Mouse (Mus musculus) liver, embryonic 14.5 days (tissue): ENCODE data around the gene Rgs2. TPM values are rescaled to one million over a fixed set of nuclear protein-coding genes. Genes with fewer than 3 reads are reported as not detected.
A peak's percentile ranks its signal among the peaks of the same experiment; 100 is the strongest.

Source experiments
- ATAC-seq: fragments of 200-750 bp; cut with Nextera tagmentation; 2 replicates; pipeline ENCODE4 v1.8.0; 2017; ENCODE audit warnings: moderate number of reproducible peaks, mild to moderate bottlenecking, moderate library complexity; ENCODE audit not compliant: insufficient read depth
- DNase-seq, 3 experiments: peaks; one replicate each; pipeline ENCODE4 v3.0.0-alpha.2; 2012 to 2013; ENCODE audit warnings: low read depth in 3 of 3, low spot score in 3 of 3
- H3K27ac ChIP-seq: fragments of 300-500 bp; sonication (generic); 2 replicates; pipeline ENCODE4 v1.5.1; 2014; ENCODE audit warnings: moderate library complexity, mild to moderate bottlenecking, control low read depth, inconsistent platforms
- H3K27me3 ChIP-seq: fragments of 300-500 bp; sonication (generic); 2 replicates; pipeline ENCODE4 v1.6.1; 2014; ENCODE audit warnings: mild to moderate bottlenecking, low read length, moderate library complexity; ENCODE audit not compliant: control insufficient read depth, insufficient read depth
- H3K36me3 ChIP-seq: fragments of 300-500 bp; sonication (generic); replicated peaks from 2 replicates; pipeline ENCODE4 v1.6.1; 2014; ENCODE audit warnings: low read depth; ENCODE audit not compliant: control insufficient read depth, insufficient read depth
- H3K4me1 ChIP-seq, 2 experiments: fragments of 200-500 bp in 1 of 2; fragments of 300-500 bp in 1 of 2; sonication (generic) in 1 of 2; replicated peaks; 2 replicates each; pipeline ENCODE4 v1.6.1; 2012 to 2014; ENCODE audit warnings: antibody characterized with exemption in 1 of 2, inconsistent platforms in 1 of 2, low read length in 1 of 2; ENCODE audit not compliant: control insufficient read depth in 2 of 2, insufficient read depth in 2 of 2
- H3K4me2 ChIP-seq: fragments of 300-500 bp; sonication (generic); 2 replicates; pipeline ENCODE4 v1.6.1; 2014; ENCODE audit warnings: low read depth, mild to moderate bottlenecking, control low read depth, moderate library complexity
- H3K4me3 ChIP-seq, 2 experiments: fragments of 200-500 bp in 1 of 2; fragments of 300-500 bp in 1 of 2; sonication (generic) in 1 of 2; 2 replicates each; pipeline ENCODE4 v1.5.1; 2012 to 2014; ENCODE audit warnings: low read depth in 2 of 2, low read length in 2 of 2, mild to moderate bottlenecking in 2 of 2, control low read depth in 1 of 2, inconsistent platforms in 1 of 2, moderate library complexity in 1 of 2; ENCODE audit not compliant: insufficient read depth in 1 of 2
- H3K9ac ChIP-seq: fragments of 300-500 bp; sonication (generic); replicated peaks from 2 replicates; pipeline ENCODE4 v1.6.1; 2014; ENCODE audit warnings: mild to moderate bottlenecking, control low read depth, moderate library complexity
- H3K9me3 ChIP-seq: fragments of 300-500 bp; sonication (generic); 2 replicates; pipeline ENCODE4 v1.6.1; 2016; ENCODE audit warnings: low read length, mixed read lengths; ENCODE audit not compliant: control insufficient read depth
- CTCF ChIP-seq: IDR thresholded peaks from 2 replicates; pipeline ENCODE4 v1.5.1; 2016; ENCODE audit warnings: antibody characterized with exemption, low read depth, control low read depth
- EP300 ChIP-seq: IDR thresholded peaks from 2 replicates; pipeline ENCODE4 v1.6.1; 2016; ENCODE audit warnings: antibody characterized with exemption, low read depth
- WGBS: fragments of 180-500 bp; shearing (Covaris S2); extraction: QIAGEN DNeasy Blood & Tissue Kit; methylation state at CpG from one replicate; pipeline ENCODE4 v1.1.7; 2014; ENCODE audit not compliant: insufficient replicate concordance; 5-methylcytosine and 5-hydroxymethylcytosine counted together
- polyA plus RNA-seq, 2 experiments: library from polyadenylated mRNA; depleted of rRNA in 1 of 2; stranded (reverse) in 1 of 2; unstranded in 1 of 2; fragments of >200 nt; fragmentation: Nextera tagmentation in 1 of 2; extraction: Ambion mirVana in 1 of 2; gene quantifications; 2 replicates each; pipeline versions ENCODE4 v1.2.1 to v1.2.3; 2012 to 2014

The Rgs2 gene
- polyA plus RNA-seq, 2 experiments = 3.4 to 8.2 TPM

GRCm38 (mm10) chr1:144029679-144030078 lies 25.7 kb upstream of the Rgs2 start:
- H3K4me2 ChIP-seq = no peak overlapping the region
- H3K9ac ChIP-seq = no peak overlapping the region
- H3K4me3 ChIP-seq = no peak overlapping the region
- TF ChIP-seq EP300 (no peak), CTCF (no peak)
- DNase-seq = no peak
- no peak for ATAC-seq
- no peaks in the 10 kb centered on the region for H3K4me1 ChIP-seq
- no peak overlapping the region for H3K27ac ChIP-seq
- no peaks in the 10 kb centered on the region for H3K27me3 ChIP-seq
- WGBS = 75% methylated on average over 10 of the region's 10 CpGs
- H3K36me3 ChIP-seq = no peaks in the 10 kb centered on the region
- H3K9me3 ChIP-seq = no peaks in the 10 kb centered on the region

DNA sequence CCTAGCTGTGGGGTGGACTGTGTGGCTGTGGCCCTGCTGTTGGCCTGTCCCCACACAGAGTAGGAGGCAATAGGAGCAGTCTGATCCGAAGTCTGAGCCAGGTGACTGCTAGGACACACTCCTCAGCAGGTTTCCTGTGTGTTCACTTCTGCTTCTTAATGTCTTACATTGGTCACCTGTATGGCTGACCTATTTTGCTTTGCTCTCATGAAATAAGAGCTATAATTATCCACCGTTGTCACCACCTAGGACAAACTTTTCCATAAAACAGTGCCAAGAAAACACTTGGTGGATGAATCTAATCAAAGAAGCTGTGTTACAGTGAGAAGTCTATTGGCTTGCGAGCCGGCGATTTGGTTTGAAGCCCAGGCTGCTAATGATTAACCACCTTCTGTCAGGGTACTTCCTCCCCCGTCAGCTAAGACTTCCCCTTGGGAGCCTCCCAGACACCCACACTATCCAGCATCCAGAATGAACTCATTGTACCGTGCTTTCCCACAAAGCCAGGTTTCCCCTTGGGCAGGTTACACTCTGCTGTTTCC lies 14.5 kb upstream of the Rgs2 start:
- DNase-seq (no peak), ATAC-seq (no peak)
- H3K27ac ChIP-seq = no peak overlapping the region
- H3K4me3 ChIP-seq = no peak overlapping the region
- TF ChIP-seq CTCF (no peak), EP300 (no peak)
- H3K27me3 ChIP-seq = no peaks in the 10 kb centered on the region
- H3K36me3 ChIP-seq = no peaks in the 10 kb centered on the region
- no peak overlapping the region for H3K9ac ChIP-seq
- H3K4me1 ChIP-seq = no peaks in the 10 kb centered on the region
- no peaks in the 10 kb centered on the region for H3K9me3 ChIP-seq
- H3K4me2 ChIP-seq = no peak overlapping the region
- 16% methylated on average over 7 of the region's 7 CpGs for WGBS

DNA sequence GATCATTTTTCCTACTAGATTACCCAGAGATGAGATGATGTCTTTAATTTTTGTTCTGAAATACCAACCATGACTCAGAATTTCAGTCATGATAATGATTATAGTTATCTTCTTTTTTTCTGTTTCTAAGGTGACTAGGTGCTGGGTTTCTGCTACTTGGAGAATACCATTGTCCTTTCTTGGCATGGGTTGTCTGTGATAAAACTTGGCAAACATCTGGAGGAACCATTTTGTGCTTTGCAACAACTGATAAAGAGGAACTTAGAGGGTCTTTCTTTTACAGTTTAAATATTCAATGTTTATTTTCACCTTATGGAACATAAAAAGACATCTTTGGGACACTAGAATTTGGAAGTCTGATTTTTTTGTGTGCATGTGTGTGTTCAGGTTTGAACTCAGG lies 10.0 kb upstream of the Rgs2 start:
- H3K4me3 ChIP-seq = no peak overlapping the region
- H3K9ac ChIP-seq = no peak overlapping the region
- no peak overlapping the region for H3K27ac ChIP-seq
- TF ChIP-seq EP300 (no peak), CTCF (no peak)
- no peak for ATAC-seq
- H3K4me1 ChIP-seq = no peaks in the 10 kb centered on the region
- H3K27me3 ChIP-seq = no peaks in the 10 kb centered on the region
- no peaks in the 10 kb centered on the region for H3K36me3 ChIP-seq
- no peak for DNase-seq
- H3K9me3 ChIP-seq = no peaks in the 10 kb centered on the region
- H3K4me2 ChIP-seq = no peak overlapping the region

DNA sequence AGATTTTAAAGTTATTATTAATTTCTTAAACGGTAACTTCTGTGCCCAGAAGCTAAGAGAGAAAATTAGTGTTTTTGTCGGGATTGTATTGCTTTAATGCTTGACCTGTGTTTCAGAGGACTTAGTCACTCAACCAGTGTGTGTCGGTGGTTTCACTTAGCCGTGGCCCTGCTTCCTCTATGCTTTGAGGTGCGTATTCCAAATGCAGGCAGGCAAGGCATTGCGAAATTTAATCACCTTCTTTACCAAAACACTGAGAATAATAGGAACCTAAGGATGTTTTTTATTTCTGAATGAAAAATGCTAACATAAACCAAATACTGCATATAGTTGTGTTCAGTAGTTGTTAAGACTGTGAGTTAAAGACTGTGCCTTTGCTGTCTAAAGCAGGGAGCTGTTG lies 3.4 kb upstream of the Rgs2 start:
- Histone ChIP-seq H3K27ac (no peak overlapping the region), H3K4me1 (peaks cover 3 to 8% of the 10 kb centered on the region in 2 experiments), H3K9me3 (no peaks in the 10 kb centered on the region), H3K9ac (no peak overlapping the region), H3K4me2 (no peak overlapping the region), H3K36me3 (no peaks in the 10 kb centered on the region), H3K4me3 (no peak overlapping the region), H3K27me3 (no peaks in the 10 kb centered on the region)
- 33% methylated on average over 6 of the region's 6 CpGs for WGBS
- TF ChIP-seq CTCF = no peak
- no peak for TF ChIP-seq EP300
- DNase-seq (no peak), ATAC-seq (no peak)

DNA sequence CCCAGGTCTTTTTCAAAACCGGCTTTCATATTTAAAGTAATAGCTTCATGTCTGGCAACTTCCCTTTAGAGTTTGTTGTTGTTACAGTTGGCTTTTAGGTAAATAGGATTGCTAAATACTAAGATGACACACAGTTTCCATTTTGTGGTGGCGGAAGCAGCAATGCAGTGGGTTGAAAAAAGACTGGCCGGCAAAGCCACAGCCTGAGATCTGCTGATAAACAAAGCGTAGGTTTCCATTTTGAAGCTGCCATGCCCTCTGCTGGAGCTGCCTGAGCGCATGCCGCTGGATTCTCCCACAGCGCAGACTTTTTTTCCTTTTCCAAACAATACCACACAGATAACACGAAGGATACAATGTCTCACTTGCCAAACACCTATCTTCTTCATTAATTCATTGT lies 2.6 kb upstream of the Rgs2 start:
- Histone ChIP-seq H3K4me2 (peak overlapping the region; percentile 47), H3K9ac (no peak overlapping the region), H3K36me3 (no peaks in the 10 kb centered on the region), H3K9me3 (no peaks in the 10 kb centered on the region), H3K4me1 (peaks cover 3 to 8% of the 10 kb centered on the region in 2 experiments), H3K27me3 (no peaks in the 10 kb centered on the region), H3K4me3 (no peak overlapping the region), H3K27ac (no peak overlapping the region)
- TF ChIP-seq EP300 (no peak), CTCF (peak; percentile 73)
- DNase-seq (peak; percentile 42 to 58 (median 42)), ATAC-seq (no peak)
- WGBS = 1% methylated on average over 8 of the region's 8 CpGs

DNA sequence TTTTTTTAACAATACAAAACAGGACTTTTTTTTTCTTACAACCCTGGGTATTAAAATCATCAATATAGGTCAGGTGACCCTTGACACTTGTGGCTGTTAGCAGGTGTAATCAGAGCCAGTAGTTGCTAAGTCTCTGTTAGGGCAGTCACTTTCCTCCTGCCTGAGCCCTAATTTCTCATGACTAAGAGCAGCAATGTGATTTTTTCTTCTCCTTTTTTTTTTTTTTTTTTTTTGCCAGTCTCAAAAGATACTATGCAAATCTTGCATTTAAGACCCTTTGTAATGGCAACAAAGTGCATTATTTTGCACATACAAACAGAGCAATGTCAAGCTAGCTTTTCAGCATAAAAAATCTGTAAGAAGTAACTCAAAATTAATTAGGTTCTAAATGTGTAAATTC lies 1.7 kb upstream of the Rgs2 start:
- Histone ChIP-seq H3K4me3 (no peak overlapping the region), H3K4me1 (peaks cover 3 to 8% of the 10 kb centered on the region in 2 experiments), H3K4me2 (no peak overlapping the region), H3K27me3 (no peaks in the 10 kb centered on the region), H3K9me3 (no peaks in the 10 kb centered on the region), H3K9ac (no peak overlapping the region), H3K36me3 (no peaks in the 10 kb centered on the region), H3K27ac (no peak overlapping the region)
- ATAC-seq (no peak), DNase-seq (no peak)
- TF ChIP-seq EP300 (no peak), CTCF (no peak)
